Mouse (Mus musculus): ENCODE measurements around the gene Hormad1. TPM values are rescaled to one million over a fixed set of nuclear protein-coding genes. Genes with fewer than 3 reads are reported as not detected.

The Hormad1 gene
- polyA plus RNA-seq (2014; fragmentation: Illumina TruSeq; extraction: RNeasy Lipid Tissue Mini Kit (QIAGEN cat#74804); ENCODE audit: low read depth, low replicate concordance), result not detected

GRCm38 (mm10) chr3:95559437-95559836, at the start of gene Hormad1:
Hormad1 (plus strand) TSS chr3:95559677.

GRCm38 (mm10) chr3:95526622-95527211, 32.8 kb upstream of the Hormad1 start, which contains the start of gene Ctss:
Ctss (plus strand) TSS chr3:95526786.

GRCm38 (mm10) chr3:95588604-95589086, 29.2 kb downstream of the Hormad1 start, which contains the start of gene Golph3l:
Golph3l (plus strand) TSS chr3:95588934.

GRCm38 (mm10) chr3:95624628-95625503, 65.4 kb downstream of the Hormad1 start, which contains the start of gene Ensa:
Ensa (plus strand) TSS chr3:95624993.

Other genes with a start within 250 kb of the Hormad1 start
- 217 TPM for gene Cers2, start 244.9 kb upstream of the Hormad1 start, polyA plus RNA-seq (2014; fragmentation: Illumina TruSeq; extraction: RNeasy Lipid Tissue Mini Kit (QIAGEN cat#74804); ENCODE audit: low read depth, low replicate concordance)
- gene Setdb1, start 202.5 kb upstream of the Hormad1 start, polyA plus RNA-seq (2014; fragmentation: Illumina TruSeq; extraction: RNeasy Lipid Tissue Mini Kit (QIAGEN cat#74804); ENCODE audit: low read depth, low replicate concordance), result 13.2 TPM
- not detected for gene 4930558C23Rik, start 156.8 kb upstream of the Hormad1 start, polyA plus RNA-seq (2014; fragmentation: Illumina TruSeq; extraction: RNeasy Lipid Tissue Mini Kit (QIAGEN cat#74804); ENCODE audit: low read depth, low replicate concordance)
- gene Arnt, start 125.3 kb upstream of the Hormad1 start, polyA plus RNA-seq (2014; fragmentation: Illumina TruSeq; extraction: RNeasy Lipid Tissue Mini Kit (QIAGEN cat#74804); ENCODE audit: low read depth, low replicate concordance), result 32.3 TPM
- gene Ctsk, start 60.4 kb upstream of the Hormad1 start, polyA plus RNA-seq (2014; fragmentation: Illumina TruSeq; extraction: RNeasy Lipid Tissue Mini Kit (QIAGEN cat#74804); ENCODE audit: low read depth, low replicate concordance), result 2.9 TPM
- gene Ctss, start 32.9 kb upstream of the Hormad1 start, polyA plus RNA-seq (2014; fragmentation: Illumina TruSeq; extraction: RNeasy Lipid Tissue Mini Kit (QIAGEN cat#74804); ENCODE audit: low read depth, low replicate concordance), result 27.9 TPM
- gene Golph3l, start 29.3 kb downstream of the Hormad1 start, polyA plus RNA-seq (2014; fragmentation: Illumina TruSeq; extraction: RNeasy Lipid Tissue Mini Kit (QIAGEN cat#74804); ENCODE audit: low read depth, low replicate concordance), result 68.9 TPM
- gene Ensa, start 65.3 kb downstream of the Hormad1 start, polyA plus RNA-seq (2014; fragmentation: Illumina TruSeq; extraction: RNeasy Lipid Tissue Mini Kit (QIAGEN cat#74804); ENCODE audit: low read depth, low replicate concordance), result 43.8 TPM
- 200 TPM for gene Mcl1, start 99.1 kb downstream of the Hormad1 start, polyA plus RNA-seq (2014; fragmentation: Illumina TruSeq; extraction: RNeasy Lipid Tissue Mini Kit (QIAGEN cat#74804); ENCODE audit: low read depth, low replicate concordance)
- 0.28 TPM for gene Adamtsl4, start 128.2 kb downstream of the Hormad1 start, polyA plus RNA-seq (2014; fragmentation: Illumina TruSeq; extraction: RNeasy Lipid Tissue Mini Kit (QIAGEN cat#74804); ENCODE audit: low read depth, low replicate concordance)
- 7.1 TPM for gene Ecm1, start 179.9 kb downstream of the Hormad1 start, polyA plus RNA-seq (2014; fragmentation: Illumina TruSeq; extraction: RNeasy Lipid Tissue Mini Kit (QIAGEN cat#74804); ENCODE audit: low read depth, low replicate concordance)
- gene Tars2, start 200.5 kb downstream of the Hormad1 start, polyA plus RNA-seq (2014; fragmentation: Illumina TruSeq; extraction: RNeasy Lipid Tissue Mini Kit (QIAGEN cat#74804); ENCODE audit: low read depth, low replicate concordance), result 13.5 TPM

All from kidney, adult 10 weeks (tissue).